Mouse (Mus musculus) MEL (cell line): ENCODE measurements around the gene St6gal1.

Source experiments
- CHD1 ChIP-seq: IDR thresholded peaks from 2 replicates; pipeline ENCODE4 v1.6.1; 2012; ENCODE audit warnings: low read depth, mild to moderate bottlenecking, inconsistent platforms, low read length, improper control_type of control experiment
- CTCF ChIP-seq, 3 experiments: IDR thresholded peaks in 2 of 3; conservative IDR thresholded peaks in 1 of 3; 2 replicates each; pipeline ENCODE4 v1.5.1; 2011 to 2012; ENCODE audit warnings: low read length in 3 of 3, low read depth in 2 of 3, mild to moderate bottlenecking in 2 of 3, improper control_type of control experiment in 1 of 3, inconsistent platforms in 1 of 3, mixed read lengths in 1 of 3, moderate library complexity in 1 of 3; ENCODE audit not compliant: control insufficient read depth in 1 of 3, insufficient read depth in 1 of 3, poor library complexity in 1 of 3, severe bottlenecking in 1 of 3
- EP300 ChIP-seq, 2 experiments: IDR thresholded peaks; 2 replicates each; pipeline ENCODE4 v1.6.1; 2011; ENCODE audit warnings: improper control_type of control experiment in 2 of 2, low read length in 2 of 2, low read depth in 1 of 2, mild to moderate bottlenecking in 1 of 2
- POLR2A ChIP-seq, 2 experiments: IDR thresholded peaks; 2 replicates each; pipeline ENCODE4 v1.6.1; 2011 to 2012; ENCODE audit warnings: low read length in 2 of 2, mild to moderate bottlenecking in 2 of 2, control low read depth in 1 of 2, improper control_type of control experiment in 1 of 2, low read depth in 1 of 2, moderate library complexity in 1 of 2; ENCODE audit not compliant: control insufficient read depth in 1 of 2, insufficient read depth in 1 of 2, poor library complexity in 1 of 2
- POLR2AphosphoS2 ChIP-seq: IDR thresholded peaks from 2 replicates; pipeline ENCODE4 v1.6.1; 2011; ENCODE audit warnings: low read length, improper control_type of control experiment
- USF1 ChIP-seq: IDR thresholded peaks from 2 replicates; pipeline ENCODE4 v1.6.1; 2014; ENCODE audit warnings: low read depth, mild to moderate bottlenecking, inconsistent platforms, low read length, improper control_type of control experiment, moderate library complexity

DNA sequence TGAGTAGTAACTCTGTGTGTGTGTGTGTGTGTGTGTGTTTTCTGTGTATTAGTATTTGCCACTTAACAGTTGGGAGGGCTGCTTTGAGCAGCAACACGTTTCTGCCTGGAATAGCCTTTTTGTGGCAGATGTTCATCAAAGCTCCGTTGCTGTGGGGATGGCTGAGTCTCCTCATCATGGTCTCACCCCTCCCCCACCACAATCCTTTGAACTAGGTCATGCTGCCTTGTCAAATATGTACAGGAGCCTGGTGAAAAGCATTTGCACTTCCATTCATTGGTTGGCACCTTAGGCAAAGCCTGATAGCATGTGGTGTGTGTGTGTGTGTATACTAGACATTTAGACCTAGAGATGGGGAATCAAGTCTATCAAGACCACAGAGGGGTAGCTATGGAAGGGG, 126.3 kb downstream of the St6gal1 start:
- TF ChIP-seq POLR2A (IDR thresholded peaks at IDR 0.05; ENCODE audit: control insufficient read depth in 1 of 2, insufficient read depth in 1 of 2, low read depth in 1 of 2, low read length in 2 of 2, poor library complexity in 1 of 2) (no peak), USF1 (no peak), CTCF (IDR thresholded peaks at IDR 0.05 in 2 of 3, conservative IDR thresholded peaks at IDR 0.05 in 1 of 3; ENCODE audit: control insufficient read depth in 1 of 3, insufficient read depth in 1 of 3, low read depth in 2 of 3, low read length in 3 of 3, poor library complexity in 1 of 3, severe bottlenecking in 1 of 3) (no peak), EP300 (IDR thresholded peaks at IDR 0.05; ENCODE audit: low read depth in 1 of 2, low read length in 2 of 2) (no peak), CHD1 (no peak), POLR2AphosphoS2 (no peak)
